Mouse (Mus musculus) NIH3T3 (cell line): ENCODE results near the gene Atf7ip2.
A peak's percentile ranks its signal among the peaks of the same experiment; 100 is the strongest.
"Not testable (repeated sequence)": the region's sequence is repeated elsewhere in the genome, so short reads cannot be mapped to it uniquely, and the experiment has no call there.

Experiments
- DNase-seq: peaks from one replicate; pipeline ENCODE4 v3.0.0-alpha.2; 2012; ENCODE audit warnings: low read depth

Gene Atf7ip2

GRCm38 (mm10) chr16:10192679-10193506 lies at the start of gene Atf7ip2:
Gene Atf7ip2, plus strand, starts transcription at chr16:10192712.
- peak; percentile 94 for DNase-seq

GRCm38 (mm10) chr16:10143166-10143565 lies 49.3 kb upstream of the Atf7ip2 start:
- DNase-seq: no peak

GRCm38 (mm10) chr16:10147401-10147800 lies 45.1 kb upstream of the Atf7ip2 start:
- no peak for DNase-seq

GRCm38 (mm10) chr16:10169123-10169905 lies 23.2 kb upstream of the Atf7ip2 start:
- DNase-seq: peak; percentile 61

- peak; percentile 94 for DNase-seq
Observed at GRCm38 (mm10) chr16:10170005-10170404, 22.5 kb upstream of the Atf7ip2 start, which contains the start of gene Rpl39l. Gene Rpl39l, plus strand, starts transcription at chr16:10170226.

- DNase-seq: no peak
Observed at GRCm38 (mm10) chr16:10171276-10171675, 21.2 kb upstream of the Atf7ip2 start.

- DNase-seq: no peak
Observed at GRCm38 (mm10) chr16:10172179-10172820, 20.2 kb upstream of the Atf7ip2 start.

GRCm38 (mm10) chr16:10187461-10187860 lies 5.1 kb upstream of the Atf7ip2 start:
- DNase-seq: not testable (repeated sequence)

- peak; percentile 12 for DNase-seq
Observed at GRCm38 (mm10) chr16:10208777-10209176, 16.3 kb downstream of the Atf7ip2 start.

- not testable (repeated sequence) for DNase-seq
Observed at GRCm38 (mm10) chr16:10216366-10216765, 23.9 kb downstream of the Atf7ip2 start.

GRCm38 (mm10) chr16:10217020-10217419 lies 24.5 kb downstream of the Atf7ip2 start:
- not testable (repeated sequence) for DNase-seq

- DNase-seq: no peak
Observed at GRCm38 (mm10) chr16:10227361-10227760, 34.8 kb downstream of the Atf7ip2 start.

GRCm38 (mm10) chr16:10236601-10237000 lies 44.1 kb downstream of the Atf7ip2 start:
- DNase-seq: no peak

GRCm38 (mm10) chr16:10253993-10254392 lies 61.5 kb downstream of the Atf7ip2 start:
- no peak for DNase-seq

- peak; percentile 86 for DNase-seq
Observed at GRCm38 (mm10) chr16:10272256-10272655, 79.7 kb downstream of the Atf7ip2 start.

- peak; percentile 18 for DNase-seq
Observed at GRCm38 (mm10) chr16:10274465-10274864, 82.0 kb downstream of the Atf7ip2 start.

GRCm38 (mm10) chr16:10276778-10277177 lies 84.3 kb downstream of the Atf7ip2 start:
- peak; percentile 13 for DNase-seq

GRCm38 (mm10) chr16:10280286-10280951 lies 87.9 kb downstream of the Atf7ip2 start:
- DNase-seq: peak; percentile 94

GRCm38 (mm10) chr16:10281890-10282289 lies 89.4 kb downstream of the Atf7ip2 start:
- no peak for DNase-seq

GRCm38 (mm10) chr16:10286513-10287268 lies 94.2 kb downstream of the Atf7ip2 start:
- peak; percentile 83 for DNase-seq

GRCm38 (mm10) chr16:10288115-10288514 lies 95.6 kb downstream of the Atf7ip2 start:
- DNase-seq: peak; percentile 11
